Mouse (Mus musculus) megakaryocyte, embryonic 14.5 days (primary cell): ENCODE measurements around the gene Mical2. TPM values are rescaled to one million over a fixed set of nuclear protein-coding genes. Genes with fewer than 3 reads are reported as not detected.

Experiments
- H3K27me3 ChIP-seq: replicated peaks from 2 replicates; pipeline ENCODE3; 2012; ENCODE audit warnings: inconsistent platforms
- H3K36me3 ChIP-seq: replicated peaks from 2 replicates; pipeline ENCODE3; 2012; ENCODE audit warnings: low read length, inconsistent platforms, mixed read lengths
- H3K4me1 ChIP-seq: 2 replicates; pipeline ENCODE4 v1.6.1; 2012; ENCODE audit warnings: inconsistent platforms
- H3K4me3 ChIP-seq: replicated peaks from 2 replicates; pipeline ENCODE3; 2012; ENCODE audit warnings: moderate library complexity, mild to moderate bottlenecking, inconsistent platforms
- H3K9me3 ChIP-seq: 2 replicates; pipeline ENCODE4 v1.6.1; 2012; ENCODE audit warnings: inconsistent platforms
- FLI1 ChIP-seq: IDR thresholded peaks from 2 replicates; pipeline ENCODE4 v1.6.1; 2012; ENCODE audit warnings: low read length, inconsistent platforms, mixed read lengths
- GATA1 ChIP-seq: IDR thresholded peaks from 3 replicates; pipeline ENCODE4 v1.6.1; 2012; ENCODE audit warnings: mixed read lengths, low read length, inconsistent platforms, borderline replicate concordance
- polyA plus RNA-seq: library from polyadenylated mRNA; stranded (reverse); fragments of >175 nt; gene quantifications from 2 replicates; pipeline ENCODE4 v1.2.3, GENCODE M21; 2012; ENCODE audit warnings: low replicate concordance; ENCODE audit not compliant: insufficient read depth

Gene Mical2
- polyA plus RNA-seq, 1 experiment: 0.22 TPM

GRCm38 (mm10) chr7:112208323-112209167 lies 17.1 kb upstream of the Mical2 start:
- Histone ChIP-seq H3K36me3 (no peaks in the 10 kb centered on the region), H3K4me3 (no peak overlapping the region), H3K4me1 (peaks cover 4% of the 10 kb centered on the region; the same call in 1 of the 2 replicates), H3K9me3 (peaks cover 18% of the 10 kb centered on the region), H3K27me3 (peaks cover 7% of the 10 kb centered on the region)
- TF ChIP-seq GATA1: no peak
- TF ChIP-seq FLI1: no peak

- no peak for TF ChIP-seq GATA1
- Histone ChIP-seq H3K4me3 (no peak overlapping the region), H3K4me1 (peaks cover 4% of the 10 kb centered on the region; the same call in 1 of the 2 replicates), H3K27me3 (peaks cover 9% of the 10 kb centered on the region), H3K9me3 (peaks cover 18% of the 10 kb centered on the region), H3K36me3 (no peaks in the 10 kb centered on the region)
Measured at GRCm38 (mm10) chr7:112209621-112210020, 16.0 kb upstream of the Mical2 start.

- Histone ChIP-seq H3K9me3 (peaks cover 11% of the 10 kb centered on the region; the same call in 1 of the 2 replicates), H3K27me3 (peaks cover 10% of the 10 kb centered on the region), H3K36me3 (no peaks in the 10 kb centered on the region), H3K4me1 (peaks cover 4% of the 10 kb centered on the region; the same call in 1 of the 2 replicates), H3K4me3 (peak overlapping the region; percentile 54)
- TF ChIP-seq FLI1: no peak
- no peak for TF ChIP-seq GATA1
Measured at GRCm38 (mm10) chr7:112212921-112213721, 12.5 kb upstream of the Mical2 start.

GRCm38 (mm10) chr7:112215871-112216270 lies 9.8 kb upstream of the Mical2 start:
- H3K4me3 ChIP-seq: no peak overlapping the region
- TF ChIP-seq FLI1 (no peak), GATA1 (no peak)
- H3K9me3 ChIP-seq: peaks cover 36% of the 10 kb centered on the region
- H3K4me1 ChIP-seq: peaks cover 14% of the 10 kb centered on the region
- H3K27me3 ChIP-seq: peaks cover 13% of the 10 kb centered on the region
- H3K36me3 ChIP-seq: no peaks in the 10 kb centered on the region

- Histone ChIP-seq H3K9me3 (peaks cover 39% of the 10 kb centered on the region), H3K36me3 (no peaks in the 10 kb centered on the region), H3K27me3 (peaks cover 14% of the 10 kb centered on the region), H3K4me1 (peaks cover 14% of the 10 kb centered on the region), H3K4me3 (no peak overlapping the region)
- no peak for TF ChIP-seq FLI1
- no peak for TF ChIP-seq GATA1
Measured at GRCm38 (mm10) chr7:112216720-112217119, 8.9 kb upstream of the Mical2 start.

- Histone ChIP-seq H3K27me3 (peaks cover 17% of the 10 kb centered on the region), H3K36me3 (no peaks in the 10 kb centered on the region), H3K9me3 (peaks cover 39% of the 10 kb centered on the region), H3K4me1 (peaks cover 14% of the 10 kb centered on the region), H3K4me3 (no peak overlapping the region)
- TF ChIP-seq GATA1 (no peak), FLI1 (no peak)
Measured at GRCm38 (mm10) chr7:112217208-112217607, 8.4 kb upstream of the Mical2 start.

- no peak for TF ChIP-seq GATA1
- no peak for TF ChIP-seq FLI1
- H3K4me1 ChIP-seq: peaks cover 31% of the 10 kb centered on the region
- no peaks in the 10 kb centered on the region for H3K36me3 ChIP-seq
- H3K4me3 ChIP-seq: no peak overlapping the region
- H3K9me3 ChIP-seq: peaks cover 30% of the 10 kb centered on the region
- H3K27me3 ChIP-seq: peaks cover 60% of the 10 kb centered on the region
Measured at GRCm38 (mm10) chr7:112222733-112223524, 2.7 kb upstream of the Mical2 start.

- TF ChIP-seq FLI1: no peak
- no peak for TF ChIP-seq GATA1
- H3K27me3 ChIP-seq: peaks cover 64% of the 10 kb centered on the region
- H3K36me3 ChIP-seq: no peaks in the 10 kb centered on the region
- H3K4me1 ChIP-seq: peaks cover 19% of the 10 kb centered on the region
- H3K4me3 ChIP-seq: no peak overlapping the region
- H3K9me3 ChIP-seq: peaks cover 13% of the 10 kb centered on the region
Measured at GRCm38 (mm10) chr7:112224854-112225253, 802 bp upstream of the Mical2 start.

- no peaks in the 10 kb centered on the region for H3K36me3 ChIP-seq
- H3K4me1 ChIP-seq: peaks cover 18% of the 10 kb centered on the region
- H3K27me3 ChIP-seq: peaks cover 64% of the 10 kb centered on the region
- H3K9me3 ChIP-seq: no peaks in the 10 kb centered on the region
- TF ChIP-seq FLI1: no peak
- no peak for TF ChIP-seq GATA1
- peak overlapping the region; percentile 89 for H3K4me3 ChIP-seq
Measured at GRCm38 (mm10) chr7:112226446-112227265, 1.0 kb downstream of the Mical2 start.
